Mouse (Mus musculus) CD8-positive naive resting alpha-beta T cell, adult 2 months (primary cell): ENCODE measurements at regions not wholly inside any gene's neighbourhood (a gene's known extent, or its start where the extent isn't known, plus 50 kb on each side); places are given as distances from the start of the nearest gene placed in this dataset.

Experiments used
- DNase-seq, 2 experiments: peaks; one replicate each; pipeline ENCODE4 v3.0.0; 2022; ENCODE audit warnings: low read depth in 2 of 2, low spot score in 2 of 2

DNA sequence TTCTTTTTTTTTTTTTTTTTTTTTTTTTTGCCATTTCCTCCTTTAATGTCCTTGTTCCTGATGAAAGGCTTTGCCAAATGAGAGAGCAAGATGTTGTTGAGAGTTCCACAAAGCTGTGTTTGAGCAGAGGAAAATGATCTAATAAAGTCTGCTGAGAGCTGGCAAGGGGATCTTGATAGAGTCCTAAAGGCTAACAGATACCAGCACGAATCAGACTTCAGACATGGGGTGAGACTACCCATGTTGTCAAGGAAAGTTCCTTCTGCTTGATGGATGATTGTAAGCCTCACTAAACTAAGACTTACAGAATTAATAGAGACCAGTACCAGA lies 665.2 kb upstream of the Fam92a start:
- no peak for DNase-seq

DNA sequence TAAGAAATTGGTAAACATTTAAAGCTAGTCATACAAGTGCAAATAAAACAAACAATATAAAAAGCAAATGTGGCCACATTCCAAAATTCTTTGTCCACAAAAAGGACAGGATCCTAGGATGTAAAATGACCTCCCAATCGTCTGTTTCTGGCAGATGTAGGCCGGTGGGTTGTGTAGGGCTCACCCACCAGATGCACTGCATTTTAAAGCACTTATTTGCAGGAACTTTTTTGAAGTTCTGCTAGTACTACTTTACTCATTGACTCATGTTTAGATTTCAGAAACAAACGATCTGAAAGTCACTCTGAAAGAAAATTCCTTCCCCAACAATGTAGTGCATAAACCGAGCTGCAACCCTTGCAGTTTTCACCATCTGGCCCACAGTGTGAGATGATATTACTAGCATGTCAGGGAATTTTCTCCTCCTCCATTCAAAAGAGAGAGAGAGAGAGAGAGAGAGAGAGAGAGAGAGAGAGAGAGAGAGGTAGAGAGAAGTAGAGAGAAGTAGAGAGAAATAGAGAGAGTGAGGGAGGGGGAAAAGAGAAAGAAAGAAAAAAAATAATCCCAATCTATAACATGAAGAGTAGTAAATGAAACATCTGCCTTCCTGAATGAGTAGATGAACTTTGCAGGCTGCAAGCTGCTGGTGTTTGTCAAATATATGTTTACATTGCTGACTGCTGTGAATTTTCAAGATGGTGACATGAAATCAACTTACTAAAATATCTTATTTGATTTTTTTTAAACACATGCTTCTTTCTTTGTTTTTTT lies 664.7 kb upstream of the Fam92a start:
- DNase-seq, result no peak

DNA sequence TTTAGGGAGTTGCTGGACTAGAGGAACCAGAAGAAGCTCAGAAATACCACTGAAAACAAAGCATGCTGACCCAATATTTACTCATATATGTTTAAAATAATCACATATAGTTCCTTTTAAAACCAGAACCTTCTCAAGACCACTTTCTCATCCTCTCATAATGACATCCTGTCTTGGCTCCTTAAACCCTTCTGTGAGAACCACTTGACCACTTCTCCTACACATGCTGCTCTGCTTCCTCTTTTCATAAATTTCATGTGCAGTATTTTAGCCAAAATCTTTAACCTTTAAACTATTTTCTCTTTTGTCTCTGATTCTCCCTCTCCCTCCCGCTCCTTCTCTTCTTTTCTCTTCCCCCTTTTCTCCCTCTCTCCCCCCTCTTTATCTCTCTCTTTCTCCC lies 654.6 kb upstream of the Fam92a start:
- no peak for DNase-seq

DNA sequence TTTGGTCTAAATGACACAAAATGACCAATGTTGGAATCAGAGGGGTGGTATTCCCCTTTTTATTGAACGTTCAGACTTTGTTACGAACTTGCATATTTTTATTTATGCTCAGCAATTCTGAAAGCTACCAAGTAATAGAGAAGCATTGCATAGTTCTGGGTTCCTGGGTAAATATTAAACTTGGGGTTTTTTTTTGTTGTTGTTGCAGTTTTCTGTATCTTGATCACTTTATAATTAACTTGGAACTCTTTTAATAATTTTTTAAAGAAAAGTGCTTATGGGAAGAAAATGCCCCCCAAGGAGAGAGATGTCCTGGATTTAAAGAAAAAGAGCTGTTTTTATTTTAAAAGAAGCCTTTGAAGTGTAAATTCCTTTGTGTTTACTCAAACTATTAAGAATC lies 642.4 kb upstream of the Fam92a start:
- no peak for DNase-seq

DNA sequence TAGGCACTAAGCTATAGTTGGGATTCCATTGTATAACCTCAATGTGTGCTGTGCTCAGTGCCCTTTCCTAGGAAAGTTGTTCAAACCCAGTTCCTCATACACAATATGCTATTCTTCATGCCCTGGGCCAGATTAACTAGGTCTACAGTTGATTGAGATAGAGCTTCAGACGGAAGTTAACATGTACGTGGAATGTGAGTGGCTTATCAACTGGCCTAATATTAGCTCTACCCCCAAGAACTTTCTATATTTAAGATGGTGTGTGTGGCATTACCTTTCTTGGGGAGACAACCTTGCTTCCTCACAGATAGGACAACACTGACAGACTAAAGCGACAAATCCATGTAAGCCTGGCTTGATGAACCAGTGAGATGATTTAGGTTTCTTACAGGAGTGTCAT lies 629.4 kb upstream of the Fam92a start:
- no peak for DNase-seq

DNA sequence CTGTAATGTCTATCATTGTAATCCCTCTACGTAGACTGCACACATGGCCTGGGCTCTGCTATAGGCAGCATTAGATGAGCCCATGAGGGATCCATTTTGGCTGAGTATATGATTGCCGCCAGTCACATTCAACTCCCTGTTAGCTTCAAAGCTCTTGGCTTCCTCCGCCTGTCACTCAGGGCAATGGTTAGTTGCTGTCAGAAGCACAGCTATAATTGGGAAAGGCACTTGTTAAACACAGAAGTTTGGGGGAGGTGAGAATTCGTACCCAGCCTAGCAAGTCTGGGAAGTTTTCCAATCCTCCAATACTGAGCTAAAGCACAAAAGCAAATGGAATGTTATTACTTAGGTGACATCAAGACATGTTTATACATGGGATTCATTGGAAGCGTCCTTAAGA lies 627.7 kb upstream of the Fam92a start:
- DNase-seq, result no peak

DNA sequence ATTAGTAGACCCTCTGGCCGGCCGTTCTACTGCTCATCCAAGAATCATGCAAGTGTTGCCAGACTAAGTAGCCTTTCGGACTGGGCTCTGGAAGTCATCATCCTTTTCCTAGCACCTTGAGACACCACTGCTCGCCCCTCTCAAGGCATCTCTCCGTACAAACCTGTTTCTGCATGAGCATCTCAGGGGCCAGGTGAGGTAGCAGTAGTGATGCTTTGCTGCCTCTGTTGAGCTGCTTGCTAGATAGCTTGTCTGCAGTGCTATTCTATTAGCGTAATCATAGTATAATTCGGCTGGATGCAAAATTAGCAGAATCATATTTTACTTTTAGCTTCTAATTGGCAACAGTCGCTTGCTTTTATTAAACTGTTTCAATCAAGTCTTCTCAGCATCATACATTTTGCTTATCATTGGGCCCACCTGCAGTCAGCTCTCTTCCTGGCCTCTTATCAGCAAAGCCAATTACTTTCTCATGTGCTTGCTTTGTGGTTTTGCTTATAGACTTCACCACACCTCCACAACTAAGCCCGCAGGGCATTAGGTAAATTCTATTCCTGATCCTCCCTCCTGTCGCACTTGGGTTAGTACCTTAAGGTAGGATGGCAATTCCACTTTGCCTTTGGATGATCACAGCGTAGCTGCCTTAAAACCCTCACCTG lies 621.1 kb upstream of the Fam92a start:
- DNase-seq, result no peak

DNA sequence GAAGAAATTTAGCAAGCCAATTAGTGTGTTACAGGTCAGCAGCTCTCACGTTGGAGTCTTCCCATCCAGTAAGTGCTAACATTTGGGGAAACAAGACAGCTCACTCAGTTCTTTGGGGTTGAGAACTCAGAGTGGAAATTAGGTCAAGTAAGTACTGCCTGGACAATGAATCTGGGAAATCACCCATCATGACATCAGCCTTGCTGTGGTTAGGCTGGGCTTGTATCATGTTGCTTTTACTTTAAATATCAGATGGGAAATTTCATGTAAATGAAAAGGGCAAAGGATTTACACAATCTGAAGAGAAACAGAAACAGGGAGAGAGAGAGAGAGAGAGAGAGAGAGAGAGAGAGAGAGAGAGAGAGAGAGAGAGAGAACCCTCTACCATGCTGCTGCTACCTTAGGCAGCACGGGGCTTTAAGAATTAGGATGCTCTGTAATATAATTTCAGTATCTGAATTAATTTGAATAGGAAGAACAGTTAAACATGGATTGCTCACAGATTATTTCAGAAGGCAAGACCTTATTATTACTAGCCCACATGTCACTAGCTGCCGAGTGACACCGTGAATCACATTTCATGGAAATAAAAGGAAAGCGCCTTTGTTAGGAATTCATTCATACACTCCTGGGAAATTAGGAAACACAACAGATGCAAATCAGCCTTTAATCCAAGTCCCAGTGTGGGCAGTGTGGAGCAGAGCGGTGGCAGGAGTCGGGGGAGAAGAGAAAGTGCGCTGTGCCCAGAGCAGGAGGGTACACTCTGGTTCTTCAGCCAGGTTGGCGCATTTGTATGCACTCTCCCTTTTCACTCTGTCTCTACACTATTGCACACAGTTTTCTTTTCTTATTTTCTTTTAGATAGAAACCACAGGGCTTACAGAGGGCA lies 620.2 kb upstream of the Fam92a start:
- DNase-seq, result no peak

DNA sequence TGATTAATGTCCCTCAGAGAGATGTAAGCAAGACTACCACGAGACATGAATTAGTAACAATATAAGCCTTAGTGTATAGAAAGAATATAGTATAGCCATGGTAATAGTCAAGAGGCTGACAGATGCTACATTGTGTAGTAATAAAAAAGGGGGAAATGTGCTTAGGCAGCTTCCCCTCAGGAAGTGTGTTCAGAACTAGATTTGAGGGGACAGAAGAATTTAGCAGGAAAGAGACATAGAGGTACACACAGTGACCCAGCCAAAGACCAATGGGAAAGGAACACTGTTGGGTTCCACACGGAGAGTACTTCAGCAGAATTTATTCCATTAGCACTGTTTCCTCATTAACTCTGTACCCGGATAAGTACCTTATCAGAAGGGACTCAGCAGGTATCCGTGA lies 614.0 kb upstream of the Fam92a start:
- no peak for DNase-seq

DNA sequence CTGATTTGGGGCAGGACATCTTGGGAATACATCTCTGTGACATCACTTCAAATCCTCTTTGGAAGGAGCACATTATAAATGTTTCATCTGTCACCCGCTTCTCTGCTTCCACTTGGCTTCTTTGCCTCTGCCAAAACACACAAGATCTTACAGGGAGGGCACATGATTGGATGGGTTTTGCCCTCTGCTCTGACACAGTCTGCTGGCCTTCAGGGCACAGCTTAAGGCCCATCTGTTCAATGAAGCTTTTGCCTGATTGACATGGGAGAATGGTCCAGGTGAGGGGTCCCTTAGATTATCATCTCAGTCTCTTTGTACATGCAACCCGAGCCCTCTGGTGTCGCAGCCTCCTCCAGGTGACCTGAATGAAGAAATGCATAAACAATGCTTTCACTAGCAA lies 612.7 kb upstream of the Fam92a start:
- DNase-seq, result no peak

DNA sequence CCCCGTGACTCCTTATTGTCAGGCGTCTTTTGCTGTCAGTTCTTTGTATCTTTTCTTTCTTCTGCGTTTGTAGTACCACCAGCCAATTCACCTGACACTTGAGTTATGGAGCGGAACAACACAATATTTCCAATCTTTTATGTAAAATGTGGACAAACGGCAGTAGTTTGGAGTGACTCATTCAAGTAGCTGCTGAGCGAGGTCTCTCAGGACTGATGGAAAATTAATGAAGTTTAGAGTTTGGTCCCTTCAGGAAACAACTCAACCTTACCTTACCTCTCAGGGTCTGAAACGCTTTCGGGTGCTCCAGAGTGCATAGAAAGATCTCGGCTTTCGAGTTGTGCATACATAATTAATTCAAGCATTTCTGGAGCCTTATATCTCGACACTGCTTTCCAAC lies 612.3 kb upstream of the Fam92a start:
- DNase-seq, result no peak

DNA sequence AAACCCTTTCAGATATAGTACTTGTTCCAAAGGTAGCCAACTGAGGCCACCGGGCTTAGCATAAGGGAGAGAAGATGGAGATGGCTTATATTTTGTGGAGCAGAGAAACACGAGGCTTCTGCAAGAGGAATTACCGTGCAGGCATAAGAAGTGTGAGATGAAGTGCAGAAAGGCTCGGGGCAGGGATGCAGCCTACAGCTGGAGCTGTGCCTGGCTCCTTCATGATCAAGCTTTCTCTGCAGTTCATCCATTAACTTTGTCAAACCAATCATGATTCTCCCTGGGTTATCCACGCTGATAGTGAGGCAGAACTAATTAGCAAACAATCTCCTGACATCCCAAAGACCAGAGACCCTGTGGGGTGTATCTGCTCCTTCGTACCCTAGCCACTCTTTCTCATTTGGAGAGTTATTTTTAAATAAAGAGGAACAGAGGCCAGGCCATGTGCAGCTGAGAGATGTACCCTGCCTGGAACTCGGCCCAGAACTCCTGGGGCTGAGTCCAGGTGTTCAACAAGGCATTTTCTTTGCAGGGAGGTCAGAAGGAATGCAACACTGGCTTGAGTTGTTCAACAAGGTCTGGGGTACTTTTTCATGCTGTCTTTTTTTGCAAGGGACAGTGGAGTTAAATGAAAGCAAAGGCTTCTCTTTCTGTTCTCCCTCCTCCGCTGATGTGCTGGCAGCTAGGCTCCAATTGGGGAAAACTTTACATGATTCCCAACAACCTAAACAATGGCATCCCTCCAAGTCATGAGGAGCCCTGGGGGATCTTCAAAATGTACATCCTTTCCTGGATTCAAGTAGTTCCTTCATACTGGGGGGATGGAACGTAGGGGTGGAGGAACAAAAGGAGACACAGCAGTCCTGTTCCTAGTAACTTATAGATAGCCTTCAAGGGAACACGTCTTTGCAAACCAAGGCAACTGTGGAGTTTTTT lies 610.4 kb upstream of the Fam92a start:
- DNase-seq, result no peak

DNA sequence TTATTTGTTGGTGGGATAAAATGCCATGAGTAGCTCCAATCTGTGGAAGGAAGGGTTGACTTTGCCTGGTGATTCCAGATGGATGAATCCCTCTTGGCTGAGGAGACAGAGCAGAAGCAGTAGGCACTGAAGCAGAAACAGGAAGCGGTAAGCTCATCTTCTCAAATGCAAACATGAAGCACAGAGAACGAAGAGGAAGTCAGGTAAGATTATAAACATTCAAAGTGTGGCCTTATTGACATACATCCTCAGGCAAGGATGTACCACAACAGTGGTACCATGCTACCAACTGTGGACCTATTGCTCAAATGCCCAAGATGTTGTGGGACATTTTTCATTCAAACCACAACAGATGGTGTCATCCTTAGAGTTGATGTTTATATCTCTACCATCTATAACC lies 608.4 kb upstream of the Fam92a start:
- DNase-seq, result no peak

DNA sequence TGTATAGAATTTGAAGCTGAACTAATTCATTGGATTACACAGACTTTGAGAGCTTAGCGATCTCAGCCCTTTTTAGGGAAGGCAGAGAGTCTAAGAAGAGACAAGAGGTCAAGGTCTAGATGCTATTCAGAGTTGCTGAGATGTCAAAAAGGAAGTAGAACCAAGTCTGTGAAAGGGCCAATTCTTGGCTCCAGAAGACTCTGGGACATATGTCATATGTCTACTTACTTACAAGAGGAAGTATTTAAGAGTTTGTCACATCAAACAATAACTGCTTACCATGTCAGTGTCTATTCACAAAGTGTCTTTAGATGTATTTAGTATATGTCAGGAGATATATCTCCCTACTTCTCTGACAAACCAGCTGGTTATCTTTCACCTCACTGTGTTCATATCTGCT lies 607.4 kb upstream of the Fam92a start:
- DNase-seq, result no peak

DNA sequence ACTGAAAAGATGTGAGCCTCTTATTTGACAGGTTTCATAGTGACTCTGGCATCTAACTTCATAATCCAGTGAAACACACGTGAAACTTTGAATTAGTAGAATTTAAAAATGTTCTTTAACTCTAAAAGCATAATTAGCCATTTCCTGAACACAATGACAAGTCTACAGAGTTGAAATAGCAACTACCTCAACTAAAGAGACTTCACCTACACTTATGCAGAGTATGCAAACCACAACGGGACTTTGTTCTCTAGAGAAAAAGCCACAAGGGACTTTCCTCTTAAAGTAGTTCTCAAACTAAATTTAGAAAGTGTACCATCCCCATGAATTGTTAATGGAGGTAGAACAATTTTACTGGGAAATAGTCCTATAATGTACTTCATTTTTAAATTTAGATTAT lies 606.3 kb upstream of the Fam92a start:
- DNase-seq, result no peak

DNA sequence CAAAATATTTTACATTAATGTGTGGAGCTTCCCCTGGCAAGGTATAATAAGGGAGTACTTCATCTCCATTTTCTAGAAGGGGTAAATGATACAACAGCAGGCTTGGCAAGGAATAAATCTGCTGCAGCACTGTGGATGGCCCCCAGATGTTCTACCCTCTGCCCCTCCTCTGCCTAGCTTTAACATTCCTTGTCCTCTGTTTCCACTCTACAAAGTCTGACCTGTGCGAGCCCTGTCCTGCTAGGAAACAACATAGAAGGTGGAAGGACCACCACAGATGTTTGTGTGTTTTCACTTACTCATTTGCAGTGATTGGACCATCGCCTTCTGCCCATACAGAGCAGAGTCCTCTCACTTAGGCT lies 604.4 kb upstream of the Fam92a start:
- DNase-seq, result no peak

DNA sequence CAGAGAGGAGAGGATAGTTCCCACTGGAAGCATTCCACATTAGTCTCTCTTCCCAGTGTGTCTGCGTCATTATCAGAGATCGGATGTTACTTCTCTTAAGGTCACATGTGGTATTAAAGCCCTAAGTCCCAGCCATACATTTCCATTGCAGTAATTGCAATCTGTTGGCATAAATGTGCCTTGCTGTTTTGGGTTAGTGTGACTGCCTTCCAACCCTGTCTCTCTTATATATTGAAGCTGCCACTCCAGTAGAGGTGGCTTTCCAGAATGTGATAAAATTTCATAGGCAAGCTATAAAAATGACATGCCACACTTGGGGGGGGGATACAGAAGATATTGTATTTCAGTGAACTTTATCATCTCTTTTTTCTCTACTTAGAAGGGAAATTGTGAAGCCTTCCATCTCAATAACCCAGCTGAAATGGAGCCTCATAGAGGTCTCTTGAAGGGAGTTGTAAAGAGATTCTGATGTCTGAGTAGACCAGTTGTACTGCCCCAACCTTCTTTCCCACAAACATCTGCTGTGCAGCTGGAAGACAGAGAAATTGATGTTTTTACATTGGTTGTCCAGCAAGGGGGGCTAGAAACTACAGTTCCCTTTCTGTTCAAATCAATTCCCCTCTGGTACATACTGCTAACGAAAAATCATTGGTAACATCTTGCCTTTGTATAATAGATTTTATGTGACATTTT lies 603.9 kb upstream of the Fam92a start:
- no peak for DNase-seq

DNA sequence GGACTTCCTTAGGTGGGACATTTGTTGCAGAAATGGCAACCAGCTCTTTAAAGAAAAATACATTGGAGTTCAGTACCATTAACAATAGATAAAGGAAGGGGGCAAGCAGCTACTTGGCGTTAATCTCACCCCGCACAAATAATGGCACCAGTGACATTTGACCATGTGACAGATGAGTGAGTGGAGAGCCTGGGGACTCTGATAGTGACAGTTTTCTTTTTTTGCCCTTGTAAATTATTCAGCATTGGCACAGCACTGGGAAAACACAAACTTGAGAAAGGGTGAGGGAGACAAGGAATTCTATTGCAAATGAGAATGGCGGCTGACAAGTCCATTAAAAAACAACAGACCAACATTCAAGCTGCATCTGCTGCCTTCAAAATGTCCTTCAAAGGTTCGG lies 603.3 kb upstream of the Fam92a start:
- DNase-seq, result no peak

DNA sequence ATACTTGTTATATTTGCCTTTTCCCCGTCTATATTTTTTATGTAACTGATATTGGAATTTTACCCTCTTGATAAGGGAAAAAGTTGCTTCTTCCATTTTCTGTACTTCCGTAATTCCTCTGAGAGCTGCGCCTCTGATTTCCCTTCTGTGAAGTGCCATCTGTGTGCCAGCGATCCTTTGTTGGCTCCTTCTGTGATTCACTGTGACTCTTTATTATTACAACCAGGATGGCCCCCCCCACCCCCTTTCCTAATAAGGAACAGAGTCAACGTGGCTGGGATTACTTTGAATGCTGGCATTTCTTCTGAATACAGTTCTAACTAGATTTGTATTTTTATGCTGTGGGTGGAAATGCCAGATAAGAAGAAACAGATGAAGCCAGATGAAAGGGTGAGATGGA lies 602.9 kb upstream of the Fam92a start:
- DNase-seq, result no peak

DNA sequence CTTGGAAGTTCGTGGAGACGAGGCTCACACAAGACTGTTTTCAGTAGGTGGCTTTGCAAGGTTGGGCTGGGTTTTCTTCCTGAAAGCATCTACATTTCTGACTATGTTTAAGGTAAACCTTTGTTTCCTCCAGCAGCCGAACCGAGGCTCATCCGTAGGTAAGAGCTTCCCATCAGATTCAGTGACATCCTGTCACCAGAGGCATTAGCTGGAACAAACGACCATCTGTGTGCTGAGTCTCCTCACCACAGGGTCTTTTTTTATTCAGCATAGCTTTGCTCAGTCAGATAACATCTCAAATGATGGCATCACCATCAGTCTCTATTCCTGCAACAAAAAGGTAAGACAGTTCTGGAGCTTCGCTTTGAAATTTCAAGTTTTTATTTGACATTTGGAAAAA lies 601.4 kb upstream of the Fam92a start:
- no peak for DNase-seq
